Mouse (Mus musculus) forebrain, embryonic 16.5 days (tissue): ENCODE data around the gene Gm8994. TPM values are rescaled to one million over a fixed set of nuclear protein-coding genes. Genes with fewer than 3 reads are reported as not detected.

Experiments used
- polyA plus RNA-seq: library from polyadenylated mRNA; unstranded; fragments of >200 nt; fragmentation: Nextera tagmentation; extraction: Ambion mirVana; gene quantifications from 2 replicates; pipeline ENCODE4 v1.2.1, GENCODE M21; 2015

Gm8994 gene
- polyA plus RNA-seq, 1 experiment from 2014 or later = not detected

Other genes with a start within 250 kb of the Gm8994 start
- 77.0 and 114 TPM in 2 replicates for gene Grin2b, start 154.0 kb upstream of the Gm8994 start, polyA plus RNA-seq
- not detected in 2 replicates for gene E330021D16Rik, start 88.0 kb downstream of the Gm8994 start, polyA plus RNA-seq
- gene Atf7ip, start 178.6 kb downstream of the Gm8994 start, polyA plus RNA-seq = 49.2 and 50.9 TPM in 2 replicates